Mouse (Mus musculus) cerebellum, adult 9-11 months (tissue): ENCODE data around the gene Ptges.

ENCODE experiments used
- DNase-seq: peaks from one replicate; pipeline ENCODE4 v3.0.0; 2022

Ptges gene

GRCm38 (mm10) chr2:30845152-30846070 lies 84.3 kb downstream of the Ptges start:
- DNase-seq: no peak

DNA sequence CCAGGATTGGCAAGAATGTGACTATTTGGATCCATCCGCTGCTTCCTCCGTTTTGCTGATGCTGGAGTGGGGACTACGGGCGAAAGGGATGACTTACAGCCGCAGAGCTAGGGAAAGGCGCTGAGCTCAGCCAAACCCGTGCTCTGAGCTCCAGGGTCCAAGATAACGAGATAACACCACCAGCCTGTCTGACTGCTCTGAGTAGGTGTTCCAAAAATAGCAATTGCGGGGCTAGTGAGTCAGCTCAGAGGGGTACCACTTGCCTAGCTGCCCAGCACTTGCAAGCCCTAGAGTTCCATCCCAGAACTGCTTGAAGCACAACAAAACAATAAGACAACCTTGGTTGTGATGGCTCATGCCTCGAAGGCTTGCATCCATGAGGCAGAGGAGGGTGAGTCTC lies 87.0 kb downstream of the Ptges start:
- no peak for DNase-seq
